Mouse (Mus musculus) liver, embryonic 13.5 days (tissue): ENCODE data around the gene Vmac. TPM values are rescaled to one million over a fixed set of nuclear protein-coding genes. Genes with fewer than 3 reads are reported as not detected.

ENCODE experiments used
- ATAC-seq: fragments of 200-750 bp; cut with Nextera tagmentation; 2 replicates; pipeline ENCODE4 v1.8.0; 2017; ENCODE audit warnings: low read depth, mild to moderate bottlenecking, moderate number of reproducible peaks, moderate library complexity
- DNase-seq: peaks from one replicate; pipeline ENCODE4 v3.0.0; 2022
- H3K27ac ChIP-seq: fragments of 300-500 bp; sonication (generic); 2 replicates; pipeline ENCODE4 v1.5.1; 2015; ENCODE audit warnings: moderate library complexity, mild to moderate bottlenecking, inconsistent platforms
- H3K27me3 ChIP-seq: fragments of 300-500 bp; sonication (generic); 2 replicates; pipeline ENCODE4 v1.6.1; 2015; ENCODE audit warnings: mild to moderate bottlenecking, inconsistent platforms
- H3K36me3 ChIP-seq: fragments of 300-500 bp; sonication (generic); 2 replicates; pipeline ENCODE4 v1.6.1; 2015; ENCODE audit warnings: mild to moderate bottlenecking, inconsistent platforms
- H3K4me1 ChIP-seq: fragments of 300-500 bp; sonication (generic); replicated peaks from 2 replicates; pipeline ENCODE4 v1.6.1; 2015; ENCODE audit warnings: inconsistent platforms
- H3K4me2 ChIP-seq: fragments of 300-500 bp; sonication (generic); 2 replicates; pipeline ENCODE4 v1.6.1; 2015; ENCODE audit warnings: inconsistent platforms, mild to moderate bottlenecking, moderate library complexity
- H3K4me3 ChIP-seq: fragments of 300-500 bp; sonication (generic); replicated peaks from 2 replicates; pipeline ENCODE4 v1.5.1; 2015; ENCODE audit warnings: mild to moderate bottlenecking, inconsistent platforms
- H3K9ac ChIP-seq: fragments of 300-500 bp; sonication (generic); 2 replicates; pipeline ENCODE4 v1.6.1; 2015; ENCODE audit warnings: mild to moderate bottlenecking, inconsistent platforms
- H3K9me3 ChIP-seq: fragments of 300-500 bp; sonication (generic); replicated peaks from 2 replicates; pipeline ENCODE4 v1.6.1; 2016; ENCODE audit warnings: inconsistent platforms
- WGBS: fragments of 180-500 bp; shearing (Covaris S2); methylation state at CpG from one replicate; pipeline ENCODE4 v1.1.7; 2015; ENCODE audit not compliant: insufficient replicate concordance; 5-methylcytosine and 5-hydroxymethylcytosine counted together
- polyA plus RNA-seq: library from polyadenylated mRNA; unstranded; fragments of >200 nt; fragmentation: Nextera tagmentation; extraction: Ambion mirVana; gene quantifications from 2 replicates; pipeline ENCODE4 v1.2.1, GENCODE M21; 2015

The Vmac gene
- polyA plus RNA-seq, 1 experiment from 2014 or later: 2.6 TPM

DNA sequence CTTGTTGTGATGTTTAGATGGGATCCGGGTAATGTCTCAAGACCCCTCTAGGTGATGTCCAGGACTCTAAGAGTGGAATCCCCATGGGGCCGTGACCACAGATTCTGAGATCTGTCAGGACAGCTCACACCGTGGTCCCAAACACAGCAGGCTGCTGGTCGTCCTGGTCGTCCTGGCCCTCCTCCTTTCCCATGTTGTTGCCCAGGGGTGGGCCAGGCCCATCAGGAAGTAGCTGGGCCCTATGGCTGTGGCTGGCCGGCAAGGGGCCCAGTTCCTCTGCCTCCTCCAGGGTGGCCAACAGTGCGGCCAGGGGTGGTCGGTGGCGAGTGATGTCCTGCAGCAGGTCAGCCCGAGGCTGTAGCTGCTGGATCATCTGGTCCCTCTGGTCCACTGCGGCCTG, 2.5 kb downstream of the Vmac start:
- Histone ChIP-seq H3K9ac (0 out of 2 replicates have a peak overlapping the region, but pooled peaks have one; percentile 81), H3K27me3 (no peaks in the 10 kb centered on the region), H3K27ac (no peak overlapping the region), H3K4me3 (no peak overlapping the region), H3K36me3 (peaks cover 25% of the 10 kb centered on the region), H3K4me2 (peak overlapping the region; percentile 96; the same call in 1 of the 2 replicates), H3K4me1 (peaks cover 40% of the 10 kb centered on the region), H3K9me3 (no peaks in the 10 kb centered on the region)
- no peak for ATAC-seq
- WGBS: 55% methylated on average over 11 of the region's 11 CpGs
- no peak for DNase-seq

DNA sequence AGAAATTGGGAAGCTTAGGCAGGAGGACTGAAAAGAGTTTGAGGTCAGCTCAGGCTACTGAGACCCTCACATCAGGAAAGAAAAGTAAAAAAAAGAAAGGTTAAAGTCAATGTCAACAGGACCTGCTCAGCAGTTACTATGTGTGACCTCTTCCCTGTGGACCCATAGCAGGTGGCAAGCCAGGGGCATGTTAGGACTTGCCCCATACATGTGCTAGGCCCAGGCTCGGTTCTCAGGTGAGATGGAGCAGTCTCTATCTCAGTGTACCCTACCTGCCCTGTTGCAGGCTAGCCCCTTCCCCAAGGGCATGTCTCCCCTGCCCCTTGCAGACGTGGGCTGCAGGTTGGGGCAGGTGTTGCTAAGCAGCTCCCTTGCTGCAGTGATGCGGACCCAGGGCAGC, 8.1 kb downstream of the Vmac start:
- H3K9me3 ChIP-seq: no peaks in the 10 kb centered on the region
- ATAC-seq (no peak), DNase-seq (no peak)
- H3K4me1 ChIP-seq: peaks cover 15% of the 10 kb centered on the region
- no peaks in the 10 kb centered on the region for H3K27me3 ChIP-seq
- WGBS: 89% methylated on average over 3 of the region's 3 CpGs
- H3K36me3 ChIP-seq: peaks cover 81% of the 10 kb centered on the region
- H3K9ac ChIP-seq: no peak overlapping the region
- H3K4me3 ChIP-seq: no peak overlapping the region
- H3K4me2 ChIP-seq: no peak overlapping the region
- H3K27ac ChIP-seq: no peak overlapping the region

DNA sequence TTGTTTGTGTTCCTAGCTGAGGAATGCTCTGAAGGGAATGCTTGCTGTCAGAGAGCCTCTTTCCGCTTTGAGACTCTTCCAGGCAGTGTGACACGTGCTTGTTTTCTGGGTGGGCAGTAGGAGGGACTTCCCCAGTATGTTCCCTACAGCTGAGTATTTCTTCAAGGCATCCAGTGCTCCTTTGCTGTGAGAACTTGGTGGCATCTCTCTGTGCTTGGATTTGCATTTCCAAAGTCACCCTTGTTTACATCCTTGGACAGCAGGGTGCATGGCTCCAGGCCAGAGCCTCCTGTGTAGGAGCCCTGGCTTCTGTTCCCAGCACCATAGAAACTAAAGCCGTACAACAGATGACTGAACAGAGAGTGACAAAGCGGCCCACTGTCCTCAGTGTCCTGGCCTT, 9.1 kb downstream of the Vmac start:
- Histone ChIP-seq H3K9me3 (no peaks in the 10 kb centered on the region), H3K4me2 (no peak overlapping the region), H3K4me1 (peaks cover 15% of the 10 kb centered on the region), H3K27ac (no peak overlapping the region), H3K9ac (no peak overlapping the region), H3K4me3 (no peak overlapping the region), H3K27me3 (no peaks in the 10 kb centered on the region), H3K36me3 (peaks cover 91% of the 10 kb centered on the region)
- DNase-seq (no peak), ATAC-seq (no peak)
- 84% methylated on average over 4 of the region's 4 CpGs for WGBS

DNA sequence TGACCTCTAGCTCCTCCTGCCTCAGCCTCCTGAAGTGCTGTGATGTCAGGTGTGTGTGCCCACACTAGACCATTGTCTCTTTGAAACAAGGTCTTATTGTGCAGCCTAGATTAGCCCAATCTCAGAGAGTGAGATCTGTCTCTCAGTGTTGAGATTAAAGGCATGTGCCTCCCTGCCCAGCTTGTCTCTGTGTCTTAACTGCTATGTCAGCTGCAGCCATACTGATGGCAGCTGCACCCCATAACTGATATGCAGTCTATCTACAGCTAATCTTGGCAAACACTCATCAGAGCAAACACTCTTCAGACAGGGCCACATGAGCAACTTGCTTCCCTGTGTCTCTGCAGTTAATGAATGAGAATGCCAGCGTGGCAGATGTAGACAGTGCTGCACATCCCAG, 11.3 kb downstream of the Vmac start:
- peak; percentile 55 for ATAC-seq
- 76% methylated on average over 1 of the region's 1 CpGs for WGBS
- peaks cover 11% of the 10 kb centered on the region for H3K4me1 ChIP-seq
- peaks cover 98% of the 10 kb centered on the region for H3K36me3 ChIP-seq
- no peak overlapping the region for H3K4me3 ChIP-seq
- H3K27ac ChIP-seq: no peak overlapping the region
- no peak for DNase-seq
- no peak overlapping the region for H3K4me2 ChIP-seq
- no peaks in the 10 kb centered on the region for H3K9me3 ChIP-seq
- no peaks in the 10 kb centered on the region for H3K27me3 ChIP-seq
- H3K9ac ChIP-seq: no peak overlapping the region

DNA sequence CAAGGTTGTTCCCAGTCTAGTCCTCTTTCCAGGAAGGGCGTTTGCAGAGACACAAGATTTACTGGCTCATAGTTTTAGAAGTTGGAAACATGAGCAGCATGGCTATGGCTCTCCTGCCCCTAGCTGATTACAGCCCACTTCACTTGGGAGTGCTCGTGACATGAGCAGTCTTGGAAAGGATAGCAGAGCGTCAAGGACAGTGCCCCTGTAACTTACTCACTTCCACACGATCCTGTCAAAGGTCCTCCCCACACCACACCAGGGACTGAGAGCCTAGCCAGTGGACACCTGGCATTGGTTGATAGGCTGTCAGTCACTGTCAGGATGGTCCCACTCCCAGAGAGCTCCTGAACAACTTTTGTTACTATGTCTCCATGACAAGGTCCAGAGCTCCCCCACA, 14.8 kb downstream of the Vmac start:
- no peak overlapping the region for H3K27ac ChIP-seq
- WGBS: 79% methylated on average over 4 of the region's 4 CpGs
- no peak overlapping the region for H3K4me3 ChIP-seq
- no peak for ATAC-seq
- H3K9me3 ChIP-seq: no peaks in the 10 kb centered on the region
- no peak for DNase-seq
- H3K9ac ChIP-seq: no peak overlapping the region
- H3K4me1 ChIP-seq: peaks cover 11% of the 10 kb centered on the region
- H3K36me3 ChIP-seq: peaks cover 98% of the 10 kb centered on the region
- no peaks in the 10 kb centered on the region for H3K27me3 ChIP-seq
- no peak overlapping the region for H3K4me2 ChIP-seq

DNA sequence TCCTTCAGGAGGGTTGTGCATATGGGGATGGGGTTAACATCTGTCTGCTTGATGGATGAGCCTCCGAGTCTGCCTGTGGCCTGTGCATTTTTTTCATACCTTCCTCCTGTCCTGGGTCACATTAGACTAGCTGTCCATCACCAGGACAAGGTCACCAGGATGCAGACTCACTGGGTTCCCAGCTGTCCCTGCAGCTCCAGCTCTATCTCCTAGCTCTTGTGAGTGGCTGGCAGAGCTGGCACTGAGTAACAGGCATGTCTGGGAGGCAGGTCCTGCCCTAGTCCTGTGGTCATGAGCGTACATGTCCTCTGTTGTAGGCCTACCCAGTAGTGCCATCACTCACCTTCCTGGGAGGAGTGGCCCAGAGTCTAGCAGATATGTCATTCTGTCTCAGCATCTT, 17.4 kb downstream of the Vmac start:
- H3K27ac ChIP-seq: no peak overlapping the region
- no peak for ATAC-seq
- peaks cover 98% of the 10 kb centered on the region for H3K36me3 ChIP-seq
- H3K4me2 ChIP-seq: no peak overlapping the region
- no peak for DNase-seq
- H3K9ac ChIP-seq: no peak overlapping the region
- no peaks in the 10 kb centered on the region for H3K27me3 ChIP-seq
- H3K4me1 ChIP-seq: no peaks in the 10 kb centered on the region
- no peak overlapping the region for H3K4me3 ChIP-seq
- H3K9me3 ChIP-seq: no peaks in the 10 kb centered on the region
- 87% methylated on average over 2 of the region's 2 CpGs for WGBS

DNA sequence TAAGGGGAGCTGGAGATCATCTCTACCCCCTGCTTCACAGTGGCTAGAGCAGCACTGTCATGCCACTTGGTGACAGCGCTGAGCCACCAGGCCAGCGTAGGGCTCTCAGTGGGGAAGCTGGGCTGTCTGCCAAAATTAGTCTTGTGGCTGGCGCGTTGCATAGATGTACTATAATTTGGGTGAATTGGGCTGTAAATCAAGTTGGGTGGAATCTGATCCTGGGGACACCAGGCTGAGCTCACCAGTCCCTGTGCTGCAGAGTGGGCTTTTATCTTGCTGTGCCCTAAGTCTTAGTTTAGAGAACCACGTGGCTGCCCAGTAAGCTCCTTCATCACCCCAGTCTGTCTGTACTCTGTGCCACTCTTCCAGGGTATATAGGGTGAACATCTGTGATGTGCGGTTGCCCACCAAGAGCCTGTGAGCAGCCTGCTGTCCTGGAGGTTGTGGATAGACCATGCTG, 23.9 kb downstream of the Vmac start:
- DNase-seq (no peak), ATAC-seq (no peak)
- Histone ChIP-seq H3K27ac (no peak overlapping the region), H3K4me1 (peaks cover 5% of the 10 kb centered on the region), H3K36me3 (peaks cover 99% of the 10 kb centered on the region), H3K9me3 (no peaks in the 10 kb centered on the region), H3K4me3 (no peak overlapping the region), H3K27me3 (no peaks in the 10 kb centered on the region), H3K4me2 (no peak overlapping the region), H3K9ac (no peak overlapping the region)
- WGBS: 85% methylated on average over 6 of the region's 6 CpGs

DNA sequence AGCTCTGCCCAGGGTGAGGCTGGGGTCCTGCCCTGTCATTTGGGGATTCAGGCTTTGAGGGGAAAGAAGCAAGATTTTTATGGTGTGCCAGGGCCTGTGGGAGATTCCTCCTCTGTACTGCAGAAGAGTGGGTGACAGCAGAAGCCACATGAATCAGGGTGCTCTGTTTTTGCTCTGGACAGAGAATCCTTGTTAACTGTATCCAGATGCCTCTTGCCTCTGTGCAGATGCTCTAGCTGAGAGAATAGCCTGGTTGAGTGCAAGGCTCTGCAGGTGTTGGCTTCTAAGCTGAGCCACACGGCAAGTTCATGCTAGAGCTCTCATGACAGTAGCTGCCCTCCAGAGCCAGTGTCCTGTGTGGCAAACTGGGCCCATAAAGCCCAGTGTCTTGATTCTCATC, 24.4 kb downstream of the Vmac start:
- H3K4me1 ChIP-seq: peaks cover 10% of the 10 kb centered on the region
- peaks cover 99% of the 10 kb centered on the region for H3K36me3 ChIP-seq
- no peak for DNase-seq
- WGBS: 79% methylated on average over 1 of the region's 1 CpGs
- no peak for ATAC-seq
- no peak overlapping the region for H3K4me2 ChIP-seq
- H3K27me3 ChIP-seq: no peaks in the 10 kb centered on the region
- H3K4me3 ChIP-seq: no peak overlapping the region
- H3K9me3 ChIP-seq: no peaks in the 10 kb centered on the region
- H3K27ac ChIP-seq: no peak overlapping the region
- H3K9ac ChIP-seq: no peak overlapping the region

DNA sequence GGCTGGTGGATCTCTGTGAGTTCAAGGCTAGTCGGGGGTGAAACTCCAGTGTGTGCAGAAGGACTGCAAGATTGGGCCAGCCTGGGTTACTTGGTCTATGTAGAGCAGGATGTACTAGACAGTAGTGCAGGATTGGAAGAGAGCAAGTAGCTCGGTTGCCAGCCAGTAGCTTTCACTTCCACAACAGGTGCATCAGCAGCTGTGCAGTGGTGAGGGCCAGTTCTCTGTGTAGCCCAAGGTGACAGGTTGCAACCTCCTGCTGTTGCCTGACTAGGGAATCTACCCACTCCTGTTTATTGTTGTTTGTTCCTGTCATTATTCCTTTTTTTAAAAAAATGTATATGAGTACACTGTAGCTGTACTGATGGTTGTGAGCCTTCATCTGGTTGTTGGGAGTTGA, 29.1 kb downstream of the Vmac start:
- ATAC-seq: no peak
- peak overlapping the region; percentile 88 for H3K27ac ChIP-seq
- no peaks in the 10 kb centered on the region for H3K9me3 ChIP-seq
- DNase-seq: no peak
- no peak overlapping the region for H3K4me3 ChIP-seq
- peaks cover 57% of the 10 kb centered on the region for H3K4me1 ChIP-seq
- H3K9ac ChIP-seq: no peak overlapping the region
- no peaks in the 10 kb centered on the region for H3K27me3 ChIP-seq
- peaks cover 99% of the 10 kb centered on the region for H3K36me3 ChIP-seq
- H3K4me2 ChIP-seq: peak overlapping the region; percentile 49
- WGBS: 63% methylated on average over 2 of the region's 2 CpGs

DNA sequence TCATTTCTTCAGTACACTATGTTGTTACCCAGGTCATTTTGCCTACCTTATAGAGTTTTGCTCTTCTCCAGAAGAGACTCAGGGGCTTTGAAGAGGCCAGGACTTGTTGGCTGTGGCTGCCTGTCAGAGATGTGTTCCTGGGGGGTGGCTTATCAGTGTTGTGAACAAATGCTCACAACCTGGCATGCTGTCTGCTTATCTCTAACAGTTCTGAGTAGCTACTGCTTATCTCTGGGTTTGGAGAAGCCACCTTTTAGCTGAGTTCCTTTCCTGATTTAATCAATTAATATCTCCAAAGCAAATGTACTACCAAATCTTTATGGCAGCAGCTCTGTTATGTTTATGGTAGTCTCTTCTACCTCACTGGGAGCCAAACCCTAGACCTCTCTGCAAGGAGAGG, 29.8 kb downstream of the Vmac start:
- Histone ChIP-seq H3K27ac (peak overlapping the region; percentile 88), H3K9me3 (no peaks in the 10 kb centered on the region), H3K27me3 (no peaks in the 10 kb centered on the region), H3K36me3 (peaks cover 99% of the 10 kb centered on the region), H3K4me2 (peak overlapping the region; percentile 49), H3K4me1 (peaks cover 64% of the 10 kb centered on the region), H3K9ac (peak overlapping the region; percentile 51; the same call in 1 of the 2 replicates), H3K4me3 (0 out of 2 replicates have a peak overlapping the region, but pooled peaks have one; percentile 4)
- DNase-seq (peak; percentile 75), ATAC-seq (peak; percentile 94)

DNA sequence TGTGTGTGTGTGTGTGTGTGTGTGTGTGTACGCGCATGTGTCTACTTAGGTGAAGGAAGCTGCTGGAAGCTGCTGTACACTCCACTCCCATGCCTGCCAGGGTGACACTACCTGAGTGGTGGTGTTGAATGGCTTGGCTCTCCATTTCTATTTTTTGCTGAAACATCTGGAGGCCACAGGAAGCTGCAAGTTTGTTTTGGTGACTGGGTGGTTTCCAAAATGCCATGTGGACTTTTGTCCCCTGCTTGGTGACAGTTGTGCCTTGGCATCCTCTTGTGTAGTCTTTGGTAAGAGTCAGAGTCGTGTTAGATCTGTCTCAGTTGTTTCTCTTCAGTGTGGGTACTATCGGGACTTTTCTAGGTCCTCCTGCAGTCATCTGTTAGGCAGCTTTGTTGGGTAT, 31.0 kb downstream of the Vmac start:
- Histone ChIP-seq H3K4me2 (peak overlapping the region; percentile 49; the same call in 1 of the 2 replicates), H3K9ac (peak overlapping the region; percentile 51), H3K4me3 (no peak overlapping the region), H3K27me3 (no peaks in the 10 kb centered on the region), H3K36me3 (peaks cover 99% of the 10 kb centered on the region), H3K4me1 (peaks cover 76% of the 10 kb centered on the region), H3K27ac (peak overlapping the region; percentile 88), H3K9me3 (no peaks in the 10 kb centered on the region)
- DNase-seq (no peak), ATAC-seq (no peak)
- 76% methylated on average over 4 of the region's 4 CpGs for WGBS

DNA sequence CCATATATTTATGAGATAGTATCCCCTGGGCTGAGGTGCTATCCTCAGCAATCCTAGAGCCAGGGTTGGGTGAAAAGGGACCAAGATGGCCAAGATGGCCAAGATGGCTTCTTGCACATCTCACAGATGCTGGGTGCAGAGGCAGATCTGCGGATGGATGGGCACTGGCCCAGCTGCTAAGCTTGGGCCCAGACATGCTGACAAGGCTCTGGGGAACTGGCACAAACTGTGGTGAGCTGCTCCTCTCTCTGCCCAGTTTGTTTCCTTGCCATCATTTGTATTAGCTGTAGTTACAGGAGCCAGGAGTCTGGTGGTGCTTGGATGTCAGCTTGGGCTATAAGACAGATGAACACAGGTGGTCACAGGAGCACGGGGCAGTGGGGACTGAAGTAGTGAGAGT, 33.2 kb downstream of the Vmac start:
- Histone ChIP-seq H3K4me2 (no peak overlapping the region), H3K9me3 (no peaks in the 10 kb centered on the region), H3K27me3 (no peaks in the 10 kb centered on the region), H3K4me3 (no peak overlapping the region), H3K9ac (no peak overlapping the region), H3K4me1 (peaks cover 96% of the 10 kb centered on the region), H3K36me3 (peaks cover 99% of the 10 kb centered on the region), H3K27ac (no peak overlapping the region)
- WGBS: 78% methylated on average over 2 of the region's 2 CpGs
- ATAC-seq (no peak), DNase-seq (no peak)
